Mouse (Mus musculus): Measurements from ENCODE around the gene Arhgef18. TPM values are rescaled to one million over a fixed set of nuclear protein-coding genes. Genes with fewer than 3 reads are reported as not detected.

The Arhgef18 gene
- total RNA-seq, 4 experiments from 2014 or later, result 38.5 to 56.8 (median 45.3) TPM

GRCm38 (mm10) chr8:3451992-3452391 is 59.2 kb downstream of the Arhgef18 start:
- DNase-seq (ENCODE audit: low spot score in 2 of 2), result no peak

- DNase-seq (ENCODE audit: low spot score in 2 of 2), result no peak
Observed at GRCm38 (mm10) chr8:3463248-3463647, 70.4 kb downstream of the Arhgef18 start.

- no peak for DNase-seq (ENCODE audit: low spot score in 2 of 2)
Observed at GRCm38 (mm10) chr8:3464309-3464708, 71.5 kb downstream of the Arhgef18 start.

- DNase-seq (ENCODE audit: low spot score in 2 of 2), result peak; percentile 80 to 86
Observed at GRCm38 (mm10) chr8:3467006-3467885, 74.4 kb downstream of the Arhgef18 start, which contains the start of gene Pex11g. Gene Pex11g (minus strand): TSS chr8:3467680.

- DNase-seq (ENCODE audit: low spot score in 2 of 2), result no peak
Observed at GRCm38 (mm10) chr8:3467886-3468545, 75.2 kb downstream of the Arhgef18 start.

GRCm38 (mm10) chr8:3468838-3469237 is 76.0 kb downstream of the Arhgef18 start:
- DNase-seq (ENCODE audit: low spot score in 2 of 2), result no peak

- DNase-seq (ENCODE audit: low spot score in 2 of 2), result no peak
Observed at GRCm38 (mm10) chr8:3470562-3470961, 77.8 kb downstream of the Arhgef18 start, which contains the start of gene Tex45. Gene Tex45 (plus strand): TSS chr8:3470862.

- DNase-seq (ENCODE audit: low spot score in 2 of 2), result no peak
Observed at GRCm38 (mm10) chr8:3475715-3476429, 83.1 kb downstream of the Arhgef18 start.

GRCm38 (mm10) chr8:3480221-3480785 is 87.5 kb downstream of the Arhgef18 start:
- DNase-seq (ENCODE audit: low spot score in 2 of 2), result no peak

GRCm38 (mm10) chr8:3481605-3482004 is 88.8 kb downstream of the Arhgef18 start:
- no peak for DNase-seq (ENCODE audit: low spot score in 2 of 2)

GRCm38 (mm10) chr8:3482240-3482740 is 89.5 kb downstream of the Arhgef18 start:
- no peak for DNase-seq (ENCODE audit: low spot score in 2 of 2)

- DNase-seq (ENCODE audit: low spot score in 2 of 2), result no peak
Observed at GRCm38 (mm10) chr8:3483546-3483945, 90.7 kb downstream of the Arhgef18 start.

GRCm38 (mm10) chr8:3485192-3485591 is 92.4 kb downstream of the Arhgef18 start:
- DNase-seq (ENCODE audit: low spot score in 2 of 2), result no peak

- peak in 1 of 2 experiments; percentile 54 for DNase-seq (ENCODE audit: low spot score in 2 of 2)
Observed at GRCm38 (mm10) chr8:3492901-3493844, 100.4 kb downstream of the Arhgef18 start, which contains the start of gene Zfp358. Gene Zfp358 (plus strand): TSS chr8:3493138.

- DNase-seq (ENCODE audit: low spot score in 2 of 2), result no peak
Observed at GRCm38 (mm10) chr8:3493845-3494208, 101.0 kb downstream of the Arhgef18 start.

- DNase-seq (ENCODE audit: low spot score in 2 of 2), result no peak
Observed at GRCm38 (mm10) chr8:3495578-3496427, 103.0 kb downstream of the Arhgef18 start.

- no peak for DNase-seq (ENCODE audit: low spot score in 2 of 2)
Observed at GRCm38 (mm10) chr8:3496428-3496748, 103.6 kb downstream of the Arhgef18 start.

GRCm38 (mm10) chr8:3498583-3498982 is 105.8 kb downstream of the Arhgef18 start:
- no peak for DNase-seq (ENCODE audit: low spot score in 2 of 2)

- no peak for DNase-seq (ENCODE audit: low spot score in 2 of 2)
Observed at GRCm38 (mm10) chr8:3499751-3500150, 106.9 kb downstream of the Arhgef18 start.
